Mouse (Mus musculus) embryonic facial prominence, embryonic 15.5 days (tissue): ENCODE results near the gene Raet1e. TPM values are rescaled to one million over a fixed set of nuclear protein-coding genes. Genes with fewer than 3 reads are reported as not detected.
"Not testable (repeated sequence)": the region's sequence is repeated elsewhere in the genome, so short reads cannot be mapped to it uniquely, and the experiment has no call there.

Experiments used
- ATAC-seq: fragments of 200-750 bp; cut with Nextera tagmentation; 2 replicates; pipeline ENCODE4 v1.8.0; 2017; ENCODE audit warnings: low read depth, moderate TSS enrichment; ENCODE audit not compliant: insufficient number of reproducible peaks, low FRiP score, low TSS enrichment
- H3K27ac ChIP-seq: fragments of 300-500 bp; sonication (generic); replicated peaks from 2 replicates; pipeline ENCODE4 v1.5.1; 2015; ENCODE audit warnings: mild to moderate bottlenecking, inconsistent platforms
- H3K27me3 ChIP-seq: fragments of 300-500 bp; sonication (generic); 2 replicates; pipeline ENCODE4 v1.6.1; 2015; ENCODE audit warnings: inconsistent platforms
- H3K36me3 ChIP-seq: fragments of 300-500 bp; sonication (generic); 2 replicates; pipeline ENCODE4 v1.6.1; 2015; ENCODE audit warnings: mild to moderate bottlenecking, inconsistent platforms
- H3K4me1 ChIP-seq: fragments of 300-500 bp; sonication (generic); 2 replicates; pipeline ENCODE4 v1.6.1; 2015; ENCODE audit warnings: inconsistent platforms
- H3K4me2 ChIP-seq: fragments of 300-500 bp; sonication (generic); replicated peaks from 2 replicates; pipeline ENCODE4 v1.6.1; 2015; ENCODE audit warnings: mild to moderate bottlenecking, inconsistent platforms
- H3K4me3 ChIP-seq: fragments of 300-500 bp; sonication (generic); replicated peaks from 2 replicates; pipeline ENCODE4 v1.5.1; 2015; ENCODE audit warnings: mild to moderate bottlenecking, inconsistent platforms
- H3K9ac ChIP-seq: fragments of 300-500 bp; sonication (generic); 2 replicates; pipeline ENCODE4 v1.6.1; 2015; ENCODE audit warnings: inconsistent platforms
- H3K9me3 ChIP-seq: fragments of 300-500 bp; sonication (generic); replicated peaks from 2 replicates; pipeline ENCODE4 v1.6.1; 2016; ENCODE audit warnings: inconsistent platforms
- WGBS: fragments of 180-500 bp; shearing (Covaris S2); methylation state at CpG from one replicate; pipeline ENCODE4 v1.1.7; 2015; 5-methylcytosine and 5-hydroxymethylcytosine counted together
- polyA plus RNA-seq: library from polyadenylated mRNA; unstranded; fragments of >200 nt; fragmentation: Nextera tagmentation; extraction: Ambion mirVana; gene quantifications from 2 replicates; pipeline ENCODE4 v1.2.1, GENCODE M21; 2015

The Raet1e gene
- polyA plus RNA-seq, 1 experiment from 2014 or later: 5.1 TPM

GRCm38 (mm10) chr10:22396680-22397079 lies 238.3 kb downstream of the Raet1e start:
- H3K9me3 ChIP-seq, H3K9ac ChIP-seq, H3K4me2 ChIP-seq, H3K4me1 ChIP-seq, H3K36me3 ChIP-seq, H3K27ac ChIP-seq, H3K4me3 ChIP-seq, H3K27me3 ChIP-seq, ATAC-seq: not testable (repeated sequence)
- 0% methylated on average over 1 of the region's 1 CpGs for WGBS

GRCm38 (mm10) chr10:22402225-22402917 lies 244.0 kb downstream of the Raet1e start:
- not testable (repeated sequence) for H3K36me3 ChIP-seq, H3K27me3 ChIP-seq, ATAC-seq, H3K9me3 ChIP-seq, H3K9ac ChIP-seq, H3K27ac ChIP-seq, H3K4me1 ChIP-seq, H3K4me3 ChIP-seq, H3K4me2 ChIP-seq
- WGBS: 3% methylated on average over 9 of the region's 11 CpGs

GRCm38 (mm10) chr10:22413702-22414494 lies 255.5 kb downstream of the Raet1e start:
- ATAC-seq, H3K4me2 ChIP-seq, H3K36me3 ChIP-seq, H3K4me3 ChIP-seq, H3K9me3 ChIP-seq, H3K4me1 ChIP-seq, H3K27ac ChIP-seq, H3K27me3 ChIP-seq, H3K9ac ChIP-seq: not testable (repeated sequence)
- 0% methylated on average over 1 of the region's 8 CpGs for WGBS

Other genes with a start within 250 kb of the Raet1e start
- not detected in 2 replicates for gene 4930444G20Rik, start 90.5 kb upstream of the Raet1e start, polyA plus RNA-seq
- gene E030030I06Rik, start 9.3 kb upstream of the Raet1e start, polyA plus RNA-seq: 11.8 and 15.8 TPM in 2 replicates
- 0.62 and 0.71 TPM in 2 replicates for gene H60b, start within 50 bp of the Raet1e start, polyA plus RNA-seq
- 9.4 and 9.9 TPM in 2 replicates for gene Raet1d, start 202.0 kb downstream of the Raet1e start, polyA plus RNA-seq